Mouse (Mus musculus) midbrain, embryonic 11.5 days (tissue): ENCODE data around the gene Dcdc2b. TPM values are rescaled to one million over a fixed set of nuclear protein-coding genes. Genes with fewer than 3 reads are reported as not detected.

Experiments used
- ATAC-seq: fragments of 200-750 bp; cut with Nextera tagmentation; 2 replicates; pipeline ENCODE4 v1.8.0; 2017; ENCODE audit warnings: moderate TSS enrichment, moderate library complexity; ENCODE audit not compliant: low FRiP score
- DNase-seq: peaks from one replicate; pipeline ENCODE4 v3.0.0; 2015; ENCODE audit warnings: low spot score; ENCODE audit errors: missing footprints
- H3K27ac ChIP-seq: fragments of 300-500 bp; sonication (generic); 2 replicates; pipeline ENCODE4 v1.5.1; 2014; ENCODE audit warnings: low read depth, low read length
- H3K27me3 ChIP-seq: fragments of 300-500 bp; sonication (generic); 2 replicates; pipeline ENCODE4 v1.6.1; 2014; ENCODE audit warnings: mild to moderate bottlenecking, low read length, moderate library complexity, mixed read lengths; ENCODE audit not compliant: control insufficient read depth, insufficient read depth
- H3K36me3 ChIP-seq: fragments of 300-500 bp; sonication (generic); 2 replicates; pipeline ENCODE4 v1.6.1; 2014; ENCODE audit warnings: mild to moderate bottlenecking, low read length, moderate library complexity, mixed read lengths; ENCODE audit not compliant: control insufficient read depth, insufficient read depth
- H3K4me1 ChIP-seq: fragments of 300-500 bp; sonication (generic); 2 replicates; pipeline ENCODE4 v1.6.1; 2014; ENCODE audit warnings: low read length; ENCODE audit not compliant: control insufficient read depth, insufficient read depth
- H3K4me2 ChIP-seq: fragments of 300-500 bp; sonication (generic); 2 replicates; pipeline ENCODE4 v1.6.1; 2014; ENCODE audit warnings: mild to moderate bottlenecking, moderate library complexity
- H3K4me3 ChIP-seq: fragments of 300-500 bp; sonication (generic); 2 replicates; pipeline ENCODE4 v1.5.1; 2014; ENCODE audit warnings: low read depth, low read length
- H3K9ac ChIP-seq: fragments of 300-500 bp; sonication (generic); 2 replicates; pipeline ENCODE4 v1.6.1; 2014; ENCODE audit warnings: low read length
- H3K9me3 ChIP-seq: fragments of 300-500 bp; sonication (generic); 2 replicates; pipeline ENCODE4 v1.6.1; 2016; ENCODE audit warnings: low read length; ENCODE audit not compliant: control insufficient read depth
- WGBS: fragments of 180-500 bp; shearing (Covaris S2); extraction: QIAGEN DNeasy Blood & Tissue Kit; methylation state at CpG from one replicate; pipeline ENCODE4 v1.1.7; 2014; 5-methylcytosine and 5-hydroxymethylcytosine counted together
- polyA plus RNA-seq: library from polyadenylated mRNA; unstranded; fragments of >200 nt; fragmentation: Nextera tagmentation; extraction: Ambion mirVana; gene quantifications from 2 replicates; pipeline ENCODE4 v1.2.1, GENCODE M21; 2014

The Dcdc2b gene
- polyA plus RNA-seq, 1 experiment from 2014 or later: 1.7 TPM

- Histone ChIP-seq H3K9me3 (no peaks in the 10 kb centered on the region), H3K4me1 (peaks cover 5% of the 10 kb centered on the region), H3K4me3 (no peak overlapping the region), H3K27me3 (no peaks in the 10 kb centered on the region), H3K36me3 (peaks cover 21% of the 10 kb centered on the region), H3K27ac (no peak overlapping the region), H3K4me2 (no peak overlapping the region), H3K9ac (no peak overlapping the region)
- ATAC-seq (no peak), DNase-seq (no peak)
- WGBS: 85% methylated on average over 4 of the region's 4 CpGs
These were observed 25.2 kb downstream of the Dcdc2b start for GRCm38 (mm10) chr4:129588865-129589264.

DNA sequence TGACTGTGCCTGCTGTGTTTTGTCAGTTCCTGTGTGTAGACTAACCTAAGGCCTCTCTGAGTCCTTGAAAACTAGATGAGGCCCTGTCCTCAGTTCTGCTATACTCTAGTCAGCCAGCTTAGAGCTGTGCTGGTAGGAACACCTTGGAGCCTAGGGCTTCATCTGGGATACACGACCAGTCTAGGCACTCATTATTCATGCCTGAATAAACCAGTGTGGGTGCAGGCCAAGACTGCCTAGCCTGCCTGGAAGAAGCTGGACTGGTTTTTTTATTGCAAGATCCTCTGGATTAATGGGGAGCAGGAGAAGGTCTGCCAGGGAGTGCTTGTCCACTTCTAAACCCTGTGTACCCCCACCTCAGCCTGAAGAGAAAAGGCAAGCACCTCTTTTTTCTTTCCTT lies 27.1 kb downstream of the Dcdc2b start:
- no peaks in the 10 kb centered on the region for H3K27me3 ChIP-seq
- peaks cover 5% of the 10 kb centered on the region for H3K4me1 ChIP-seq
- H3K9me3 ChIP-seq: no peaks in the 10 kb centered on the region
- H3K4me2 ChIP-seq: no peak overlapping the region
- no peak overlapping the region for H3K9ac ChIP-seq
- no peak for ATAC-seq
- no peak overlapping the region for H3K4me3 ChIP-seq
- no peak overlapping the region for H3K27ac ChIP-seq
- WGBS: 26% methylated on average over 1 of the region's 1 CpGs
- peaks cover 9% of the 10 kb centered on the region; the same call in 1 of the 2 replicates for H3K36me3 ChIP-seq
- DNase-seq: no peak

DNA sequence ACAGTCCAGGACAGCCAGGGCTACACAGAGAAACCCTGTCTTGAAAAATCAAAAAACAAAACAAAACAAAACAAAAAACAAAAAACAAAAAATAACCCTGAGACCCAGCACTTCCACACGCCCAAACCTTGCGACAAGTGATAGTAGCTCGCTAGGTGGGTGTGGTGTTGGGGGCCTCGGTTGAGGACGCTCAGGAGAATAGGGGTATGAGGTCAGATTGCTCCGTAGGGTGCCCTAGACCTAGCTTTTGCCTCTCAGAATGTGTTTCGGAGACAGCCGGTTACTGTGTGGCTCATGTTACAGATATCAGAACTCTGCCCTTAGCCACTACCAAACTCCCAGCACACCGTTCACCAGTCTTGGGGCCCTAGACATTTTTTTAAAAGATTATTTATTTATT lies 28.3 kb downstream of the Dcdc2b start:
- Histone ChIP-seq H3K9me3 (no peaks in the 10 kb centered on the region), H3K4me2 (no peak overlapping the region), H3K36me3 (no peaks in the 10 kb centered on the region), H3K9ac (no peak overlapping the region), H3K4me3 (no peak overlapping the region), H3K27me3 (no peaks in the 10 kb centered on the region), H3K27ac (no peak overlapping the region), H3K4me1 (peaks cover 5% of the 10 kb centered on the region)
- 82% methylated on average over 9 of the region's 9 CpGs for WGBS
- DNase-seq (no peak), ATAC-seq (no peak)

DNA sequence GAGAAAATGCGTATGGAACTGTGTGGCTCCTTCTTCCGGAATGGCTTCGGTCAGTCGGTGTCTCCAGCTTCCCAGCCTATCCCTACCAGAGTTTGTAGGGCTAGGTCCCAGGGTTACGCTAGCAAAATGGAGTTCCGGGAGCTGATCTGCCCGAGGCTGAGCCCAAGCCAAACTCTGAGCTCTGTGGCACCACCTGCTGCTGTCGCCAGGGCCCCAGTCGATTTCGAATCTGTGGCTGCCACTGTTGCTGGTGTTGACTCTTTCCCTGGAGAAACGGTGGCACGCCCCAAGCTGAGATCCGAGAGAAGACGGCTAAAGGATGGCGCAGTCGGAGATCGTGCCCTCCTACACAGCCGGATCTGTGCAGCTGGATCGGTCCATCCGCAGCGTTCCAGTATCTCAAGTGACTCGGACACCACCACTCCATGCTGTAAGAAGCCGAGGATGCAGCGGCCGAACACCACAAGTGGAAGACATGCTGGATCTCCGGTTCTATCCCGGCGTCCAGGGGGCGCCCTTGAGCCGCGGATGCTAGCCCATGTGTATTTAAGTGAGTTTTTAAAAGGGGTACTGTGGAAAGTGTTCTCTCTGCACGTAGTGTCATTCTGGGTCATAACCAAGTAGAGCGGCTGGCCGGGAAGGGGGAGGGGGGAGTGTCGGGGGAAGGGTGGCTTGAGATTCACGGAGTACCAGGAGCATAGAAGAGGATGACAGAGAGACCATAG lies 29.0 kb downstream of the Dcdc2b start:
- H3K9ac ChIP-seq: peak overlapping the region; percentile 34
- peak overlapping the region; percentile 23 for H3K4me3 ChIP-seq
- WGBS: 2% methylated on average over 36 of the region's 36 CpGs
- H3K27ac ChIP-seq: no peak overlapping the region
- DNase-seq (peak; percentile 98), ATAC-seq (peak; percentile 75)
- no peaks in the 10 kb centered on the region for H3K27me3 ChIP-seq
- H3K4me2 ChIP-seq: peak overlapping the region; percentile 55
- H3K4me1 ChIP-seq: peaks cover 5% of the 10 kb centered on the region
- H3K9me3 ChIP-seq: no peaks in the 10 kb centered on the region
- no peaks in the 10 kb centered on the region for H3K36me3 ChIP-seq

GRCm38 (mm10) chr4:129584370-129584769 lies 29.7 kb downstream of the Dcdc2b start:
- WGBS: 74% methylated on average over 1 of the region's 1 CpGs
- Histone ChIP-seq H3K27me3 (no peaks in the 10 kb centered on the region), H3K36me3 (no peaks in the 10 kb centered on the region), H3K4me2 (peak overlapping the region; percentile 55), H3K9ac (peak overlapping the region; percentile 34; the same call in 1 of the 2 replicates), H3K9me3 (no peaks in the 10 kb centered on the region), H3K4me3 (peak overlapping the region; percentile 23; the same call in 1 of the 2 replicates), H3K4me1 (peaks cover 5% of the 10 kb centered on the region), H3K27ac (no peak overlapping the region)
- ATAC-seq (no peak), DNase-seq (no peak)

GRCm38 (mm10) chr4:129582251-129582650 lies 31.8 kb downstream of the Dcdc2b start:
- no peaks in the 10 kb centered on the region for H3K27me3 ChIP-seq
- no peak overlapping the region for H3K9ac ChIP-seq
- no peaks in the 10 kb centered on the region for H3K9me3 ChIP-seq
- ATAC-seq (no peak), DNase-seq (no peak)
- no peak overlapping the region for H3K4me3 ChIP-seq
- peaks cover 5% of the 10 kb centered on the region for H3K4me1 ChIP-seq
- no peaks in the 10 kb centered on the region for H3K36me3 ChIP-seq
- no peak overlapping the region for H3K27ac ChIP-seq
- H3K4me2 ChIP-seq: no peak overlapping the region
- 81% methylated on average over 1 of the region's 1 CpGs for WGBS

GRCm38 (mm10) chr4:129580347-129580746 lies 33.7 kb downstream of the Dcdc2b start:
- H3K27me3 ChIP-seq: no peaks in the 10 kb centered on the region
- 78% methylated on average over 7 of the region's 7 CpGs for WGBS
- peaks cover 5% of the 10 kb centered on the region for H3K4me1 ChIP-seq
- no peak overlapping the region for H3K9ac ChIP-seq
- DNase-seq (no peak), ATAC-seq (no peak)
- no peaks in the 10 kb centered on the region for H3K36me3 ChIP-seq
- H3K27ac ChIP-seq: no peak overlapping the region
- H3K4me3 ChIP-seq: no peak overlapping the region
- no peaks in the 10 kb centered on the region for H3K9me3 ChIP-seq
- H3K4me2 ChIP-seq: no peak overlapping the region

DNA sequence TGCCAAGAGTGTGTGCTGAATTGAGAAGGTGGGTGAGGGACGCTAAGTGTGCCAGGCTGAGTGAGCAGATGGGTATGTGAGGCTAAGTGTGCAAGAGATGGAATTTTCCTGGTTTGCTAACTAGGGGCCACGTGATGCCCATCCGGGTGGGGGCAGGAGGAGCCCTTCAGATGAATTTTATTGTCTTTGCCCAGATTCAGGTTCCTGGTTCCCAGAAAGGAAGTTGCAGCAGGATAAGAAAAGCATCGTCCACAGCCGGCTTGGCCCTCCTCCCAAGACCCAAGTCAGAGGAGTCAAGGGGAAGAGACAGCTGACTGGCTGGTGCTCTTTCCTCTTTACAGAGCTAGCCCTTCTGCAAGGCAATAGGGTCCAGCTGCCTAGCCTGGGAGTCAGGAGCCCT lies 35.6 kb downstream of the Dcdc2b start, which contains the start of gene Fam167b:
Gene Fam167b (minus strand): TSS at position 84 of the 400 bp plus-strand sequence.
- no peaks in the 10 kb centered on the region for H3K4me1 ChIP-seq
- H3K9me3 ChIP-seq: no peaks in the 10 kb centered on the region
- no peaks in the 10 kb centered on the region for H3K27me3 ChIP-seq
- ATAC-seq (no peak), DNase-seq (no peak)
- no peak within 1 kb of the TSS for H3K4me3 ChIP-seq
- H3K9ac ChIP-seq: no peak within 1 kb of the TSS
- 87% methylated on average over 5 of the region's 5 CpGs for WGBS
- H3K36me3 ChIP-seq: no peaks in the 10 kb centered on the region
- H3K4me2 ChIP-seq: peak within 1 kb of the TSS; percentile 8; the same call in 1 of the 2 replicates
- H3K27ac ChIP-seq: no peak within 1 kb of the TSS

GRCm38 (mm10) chr4:129577688-129578087 lies 36.4 kb downstream of the Dcdc2b start:
- 88% methylated on average over 7 of the region's 7 CpGs for WGBS
- H3K27me3 ChIP-seq: no peaks in the 10 kb centered on the region
- no peaks in the 10 kb centered on the region for H3K4me1 ChIP-seq
- H3K4me3 ChIP-seq: no peak overlapping the region
- H3K9me3 ChIP-seq: no peaks in the 10 kb centered on the region
- H3K9ac ChIP-seq: no peak overlapping the region
- H3K36me3 ChIP-seq: no peaks in the 10 kb centered on the region
- H3K4me2 ChIP-seq: no peak overlapping the region
- H3K27ac ChIP-seq: no peak overlapping the region
- no peak for ATAC-seq
- no peak for DNase-seq
